Mouse (Mus musculus) embryonic fibroblast, embryonic 13.5 days (primary cell): ENCODE measurements at regions not wholly inside any gene's neighbourhood (a gene's known extent, or its start where the extent isn't known, plus 50 kb on each side); places are given as distances from the start of the nearest gene placed in this dataset.

Experiments used
- H3K27ac ChIP-seq: 2 replicates; pipeline ENCODE4 v1.5.1; 2012; ENCODE audit warnings: low read length, control low read depth, inconsistent platforms; ENCODE audit not compliant: insufficient read depth
- H3K4me1 ChIP-seq: 2 replicates; pipeline ENCODE4 v1.6.1; 2011; ENCODE audit warnings: low read length; ENCODE audit not compliant: control insufficient read depth, insufficient read depth
- H3K4me3 ChIP-seq: 2 replicates; pipeline ENCODE4 v1.5.1; 2011; ENCODE audit warnings: mild to moderate bottlenecking, control low read depth, low read length; ENCODE audit not compliant: insufficient read depth
- CTCF ChIP-seq: IDR thresholded peaks from 2 replicates; pipeline ENCODE4 v1.5.1; 2011; ENCODE audit warnings: mild to moderate bottlenecking, control low read depth, low read length, moderate library complexity, borderline replicate concordance; ENCODE audit not compliant: insufficient read depth
- POLR2A ChIP-seq: IDR thresholded peaks from 2 replicates; pipeline ENCODE4 v1.6.1; 2011; ENCODE audit warnings: low read depth, mild to moderate bottlenecking, control low read depth, low read length, moderate library complexity

- no peak for TF ChIP-seq POLR2A
- no peak for TF ChIP-seq CTCF
- no peak overlapping the region for H3K4me3 ChIP-seq
- H3K4me1 ChIP-seq: no peaks in the 10 kb centered on the region
- no peak overlapping the region for H3K27ac ChIP-seq
These were observed 231.0 kb downstream of the Hs3st3b1 start for GRCm38 (mm10) chr11:63691041-63691440.

GRCm38 (mm10) chr11:63704995-63705580 is 217.0 kb downstream of the Hs3st3b1 start:
- TF ChIP-seq POLR2A: no peak
- Histone ChIP-seq H3K4me3 (no peak overlapping the region), H3K4me1 (no peaks in the 10 kb centered on the region), H3K27ac (no peak overlapping the region)

- no peak overlapping the region for H3K4me3 ChIP-seq
- no peaks in the 10 kb centered on the region for H3K4me1 ChIP-seq
- H3K27ac ChIP-seq: no peak overlapping the region
- no peak for TF ChIP-seq CTCF
- no peak for TF ChIP-seq POLR2A
These were observed 216.0 kb downstream of the Hs3st3b1 start for GRCm38 (mm10) chr11:63706057-63706456.

GRCm38 (mm10) chr11:63707093-63707492 is 215.0 kb downstream of the Hs3st3b1 start:
- Histone ChIP-seq H3K4me3 (no peak overlapping the region), H3K27ac (no peak overlapping the region), H3K4me1 (no peaks in the 10 kb centered on the region)
- TF ChIP-seq POLR2A: no peak
- no peak for TF ChIP-seq CTCF

- H3K4me1 ChIP-seq: no peaks in the 10 kb centered on the region
- TF ChIP-seq POLR2A: no peak
- no peak for TF ChIP-seq CTCF
These were observed 213.7 kb downstream of the Hs3st3b1 start for GRCm38 (mm10) chr11:63708412-63708811.

GRCm38 (mm10) chr11:63712053-63712864 is 209.8 kb downstream of the Hs3st3b1 start:
- Histone ChIP-seq H3K4me3 (no peak overlapping the region), H3K27ac (no peak overlapping the region), H3K4me1 (no peaks in the 10 kb centered on the region)
- TF ChIP-seq CTCF: no peak
- no peak for TF ChIP-seq POLR2A

More at GRCm38 (mm10) chr11:63708412-63708811, 213.7 kb downstream of the Hs3st3b1 start:
- Histone ChIP-seq H3K4me3 (no peak overlapping the region), H3K27ac (no peak overlapping the region)

- H3K27ac ChIP-seq: no peak overlapping the region
- no peak overlapping the region for H3K4me3 ChIP-seq
- TF ChIP-seq CTCF: no peak
- TF ChIP-seq POLR2A: no peak
- H3K4me1 ChIP-seq: no peaks in the 10 kb centered on the region
These were observed 199.8 kb downstream of the Hs3st3b1 start for GRCm38 (mm10) chr11:63722261-63722660.

- no peak overlapping the region for H3K27ac ChIP-seq
- 0 out of 2 replicates have a peak, but pooled peaks cover 2% of the 10 kb centered on the region for H3K4me1 ChIP-seq
- H3K4me3 ChIP-seq: no peak overlapping the region
- TF ChIP-seq POLR2A (no peak), CTCF (no peak)
These were observed 191.2 kb downstream of the Hs3st3b1 start for GRCm38 (mm10) chr11:63730880-63731279.

- Histone ChIP-seq H3K27ac (no peak overlapping the region), H3K4me3 (no peak overlapping the region), H3K4me1 (no peaks in the 10 kb centered on the region)
- TF ChIP-seq CTCF: no peak
- TF ChIP-seq POLR2A: no peak
These were observed 168.8 kb downstream of the Hs3st3b1 start for GRCm38 (mm10) chr11:63753260-63753659.

GRCm38 (mm10) chr11:63754826-63755225 is 167.3 kb downstream of the Hs3st3b1 start:
- no peak overlapping the region for H3K4me3 ChIP-seq
- TF ChIP-seq POLR2A: no peak
- TF ChIP-seq CTCF: no peak
- H3K27ac ChIP-seq: no peak overlapping the region
- no peaks in the 10 kb centered on the region for H3K4me1 ChIP-seq

GRCm38 (mm10) chr11:63758313-63758712 is 163.8 kb downstream of the Hs3st3b1 start:
- TF ChIP-seq CTCF (no peak), POLR2A (no peak)
- no peak overlapping the region for H3K4me3 ChIP-seq
- no peak overlapping the region for H3K27ac ChIP-seq
- H3K4me1 ChIP-seq: 0 out of 2 replicates have a peak, but pooled peaks cover 3% of the 10 kb centered on the region
